Mouse (Mus musculus) bone marrow macrophage, adult 2 months (primary cell): ENCODE measurements around the gene Msh3. TPM values are rescaled to one million over a fixed set of nuclear protein-coding genes. Genes with fewer than 3 reads are reported as not detected.
A peak's percentile ranks its signal among the peaks of the same experiment; 100 is the strongest.

Experiments used
- H3K27ac ChIP-seq: 2 replicates; pipeline ENCODE4 v1.5.1; 2012; ENCODE audit warnings: low read depth, low read length; ENCODE audit not compliant: insufficient read depth
- H3K4me1 ChIP-seq: 2 replicates; pipeline ENCODE4 v1.6.1; 2012; ENCODE audit warnings: low read length; ENCODE audit not compliant: control insufficient read depth, insufficient read depth
- H3K4me3 ChIP-seq: 2 replicates; pipeline ENCODE4 v1.5.1; 2012; ENCODE audit warnings: mild to moderate bottlenecking, low read length, moderate library complexity; ENCODE audit not compliant: insufficient read depth
- CTCF ChIP-seq: IDR thresholded peaks from 2 replicates; pipeline ENCODE4 v1.5.1; 2012; ENCODE audit warnings: low read depth, mild to moderate bottlenecking, low read length, moderate library complexity
- POLR2A ChIP-seq: IDR thresholded peaks from 2 replicates; pipeline ENCODE4 v1.6.1; 2012; ENCODE audit warnings: mild to moderate bottlenecking, low read depth, low read length, borderline replicate concordance
- polyA plus RNA-seq: library from polyadenylated mRNA; stranded (reverse); fragments of >200 nt; gene quantifications from 2 replicates; pipeline ENCODE4 v1.2.4, GENCODE M21; 2012; ENCODE audit not compliant: missing spikeins, insufficient read depth, insufficient read length

The Msh3 gene
- polyA plus RNA-seq, 1 experiment = 8.5 TPM

DNA sequence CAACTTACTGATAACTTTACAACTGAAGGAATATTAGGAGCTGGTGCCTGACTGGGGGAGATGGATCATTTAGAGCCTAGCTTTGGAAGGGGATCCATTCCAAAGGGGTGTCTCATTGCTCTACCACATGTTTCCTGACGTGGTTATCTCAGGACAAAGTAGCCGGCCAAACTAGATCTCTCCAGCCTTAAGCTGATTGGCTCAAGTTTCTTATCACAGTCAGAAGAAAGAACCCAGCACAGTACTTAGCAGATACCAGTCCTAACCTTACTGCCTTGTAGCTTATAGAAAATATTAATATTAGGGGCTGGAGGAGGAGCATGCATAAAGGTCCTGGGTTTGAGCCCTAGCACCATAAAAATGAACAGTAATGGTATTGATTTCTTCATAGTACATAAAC lies 6.8 kb upstream of the Msh3 start:
- Histone ChIP-seq H3K4me1 (no peaks in the 10 kb centered on the region), H3K4me3 (no peak overlapping the region), H3K27ac (no peak overlapping the region)
- TF ChIP-seq CTCF = no peak

DNA sequence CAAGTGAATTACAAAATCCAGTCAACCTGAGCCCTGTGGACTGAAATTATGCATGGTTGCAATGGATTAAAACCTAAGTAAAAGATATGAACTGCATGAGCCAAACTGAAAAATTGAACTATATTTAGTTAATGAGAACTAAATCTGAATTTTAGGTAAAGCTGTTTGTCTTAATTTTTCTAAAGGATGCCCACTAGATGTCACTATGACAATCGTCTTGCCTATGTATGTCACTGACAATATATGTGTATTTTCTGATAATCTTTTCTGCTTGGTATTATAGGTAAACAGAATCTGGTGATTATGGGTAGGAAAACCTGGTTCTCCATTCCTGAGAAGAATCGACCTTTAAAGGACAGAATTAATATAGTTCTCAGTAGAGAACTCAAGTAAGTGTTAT lies 2.8 kb upstream of the Msh3 start:
- Histone ChIP-seq H3K4me1 (peaks cover 5% of the 10 kb centered on the region), H3K4me3 (no peak overlapping the region), H3K27ac (no peak overlapping the region)
- TF ChIP-seq POLR2A = no peak
- no peak for TF ChIP-seq CTCF

DNA sequence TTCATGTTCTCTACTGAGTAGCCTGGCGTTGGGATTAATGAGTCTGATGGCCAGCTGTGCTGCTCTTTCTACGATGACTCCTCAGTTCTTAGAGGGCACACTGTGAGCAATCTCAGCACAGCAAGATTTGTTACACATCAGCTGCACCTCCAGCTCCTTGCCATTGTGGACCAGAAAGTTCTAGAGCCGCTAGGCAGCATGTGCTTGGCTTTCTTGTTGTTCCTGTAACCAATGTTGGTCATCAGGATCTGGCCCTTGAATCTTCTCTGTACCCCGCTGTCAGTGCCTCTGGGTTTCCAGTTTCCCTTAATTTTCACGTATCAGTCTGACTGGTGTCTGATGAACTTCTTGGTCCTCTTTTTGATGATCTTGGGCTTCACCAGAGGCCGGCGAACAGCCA lies 1.6 kb upstream of the Msh3 start:
- H3K4me3 ChIP-seq = no peak overlapping the region
- TF ChIP-seq CTCF (no peak), POLR2A (no peak)
- H3K27ac ChIP-seq = no peak overlapping the region
- peaks cover 5% of the 10 kb centered on the region for H3K4me1 ChIP-seq

DNA sequence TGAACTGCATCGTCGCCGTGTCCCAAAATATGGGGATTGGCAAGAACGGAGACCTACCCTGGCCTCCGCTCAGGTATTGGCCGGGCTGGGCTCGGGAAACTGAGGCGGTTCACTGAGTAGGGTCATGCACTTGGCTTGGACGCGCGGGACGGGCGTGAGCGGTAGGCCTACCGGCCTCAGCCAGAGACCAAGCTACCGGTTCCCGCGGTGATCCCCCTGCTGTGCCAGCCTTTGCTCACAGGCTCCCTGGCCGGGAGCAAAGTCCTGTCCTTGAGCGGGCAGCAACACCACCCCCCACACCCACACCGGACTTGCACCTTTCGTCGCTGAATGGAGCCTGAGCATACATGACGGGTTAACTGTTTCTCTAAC lies 455 bp upstream of the Msh3 start:
- TF ChIP-seq CTCF (no peak), POLR2A (no peak)
- peaks cover 5% of the 10 kb centered on the region for H3K4me1 ChIP-seq
- H3K27ac ChIP-seq = no peak overlapping the region
- H3K4me3 ChIP-seq = peak overlapping the region; percentile 85

DNA sequence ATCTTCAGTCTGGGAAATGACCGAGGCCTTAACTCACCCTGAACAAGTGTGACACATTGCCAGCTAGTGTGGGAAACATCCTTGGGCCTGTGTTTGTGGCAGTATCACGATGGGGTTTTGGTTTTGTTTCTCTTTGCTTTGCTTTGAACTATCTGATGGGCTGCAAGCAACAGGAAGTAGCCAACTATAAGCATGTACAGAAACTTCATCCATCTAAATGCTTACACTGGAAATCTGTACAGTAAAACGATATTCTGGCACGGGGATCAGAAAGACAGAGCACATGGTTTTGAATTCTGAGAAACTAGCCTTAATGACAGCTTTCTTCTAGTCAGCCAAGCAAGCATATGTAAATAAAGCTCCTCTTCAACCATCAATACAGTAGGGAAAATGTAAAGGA lies 847 bp downstream of the Msh3 start:
- TF ChIP-seq CTCF (no peak), POLR2A (no peak)

DNA sequence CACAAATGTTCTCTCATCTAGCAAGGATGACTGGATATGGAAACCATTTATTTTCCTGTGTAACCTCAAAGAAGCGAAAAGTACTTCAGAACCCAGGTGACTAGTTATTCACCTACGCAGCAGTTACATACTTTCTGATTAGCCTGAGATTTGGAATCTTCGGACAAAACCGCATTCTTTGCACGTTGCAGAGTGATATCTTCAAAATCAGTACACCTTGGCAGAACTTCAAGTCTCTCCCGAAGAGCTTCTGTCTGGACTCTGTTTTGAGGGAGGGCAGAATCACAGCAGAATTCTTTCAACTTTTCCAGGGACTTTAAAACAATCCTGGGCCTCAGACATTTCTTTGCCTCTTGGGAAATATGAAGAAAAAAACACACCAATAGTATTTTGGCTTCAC lies 3.7 kb downstream of the Msh3 start:
- no peak for TF ChIP-seq POLR2A
- TF ChIP-seq CTCF = no peak
- no peak overlapping the region for H3K4me3 ChIP-seq
- H3K4me1 ChIP-seq = peaks cover 5% of the 10 kb centered on the region
- no peak overlapping the region for H3K27ac ChIP-seq

More for the DNA sequence above, 847 bp downstream of the Msh3 start:
- Histone ChIP-seq H3K4me3 (peak overlapping the region; percentile 70), H3K4me1 (peaks cover 5% of the 10 kb centered on the region), H3K27ac (peak overlapping the region; percentile 29)

DNA sequence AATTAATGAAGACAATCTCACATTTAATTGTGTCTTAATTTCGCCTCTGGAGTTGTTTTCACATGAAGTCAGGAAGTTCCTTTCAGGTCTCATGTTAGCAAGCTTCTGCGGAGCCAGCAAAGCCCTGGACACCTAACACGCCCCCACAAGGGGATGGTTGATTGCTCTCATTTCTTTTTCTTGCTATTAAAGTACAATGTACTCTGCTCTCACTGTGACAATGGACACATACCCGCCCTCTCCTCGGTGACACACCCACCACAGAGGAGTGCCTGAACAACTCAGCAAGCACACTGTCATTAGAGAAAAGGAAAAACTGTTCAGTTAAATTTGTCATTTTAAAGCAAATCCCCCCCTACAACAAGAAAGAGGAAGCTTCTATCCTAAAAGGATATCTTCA lies 8.5 kb downstream of the Msh3 start:
- H3K4me3 ChIP-seq = no peak overlapping the region
- no peak for TF ChIP-seq CTCF
- TF ChIP-seq POLR2A = no peak
- H3K27ac ChIP-seq = no peak overlapping the region
- no peaks in the 10 kb centered on the region for H3K4me1 ChIP-seq

DNA sequence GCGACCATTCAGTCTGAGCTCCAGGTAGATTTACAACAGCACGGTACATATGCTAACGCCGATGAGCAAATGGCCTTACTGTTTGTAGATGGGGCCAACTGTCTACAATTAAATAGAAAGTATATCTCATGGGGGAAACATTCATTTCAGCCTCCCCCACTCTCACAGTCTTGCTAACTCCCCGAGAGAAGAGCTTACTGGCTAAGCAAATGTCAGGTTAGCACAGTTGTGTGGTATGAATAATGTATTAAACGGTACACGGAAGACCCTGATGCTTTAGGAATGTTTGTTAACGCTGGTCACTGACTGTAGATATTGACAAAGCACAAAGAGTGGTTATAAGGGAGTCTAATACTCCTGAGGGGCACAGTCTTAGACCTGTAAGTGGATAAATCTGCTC lies 10.8 kb downstream of the Msh3 start:
- Histone ChIP-seq H3K4me1 (no peaks in the 10 kb centered on the region), H3K27ac (no peak overlapping the region), H3K4me3 (no peak overlapping the region)
- no peak for TF ChIP-seq POLR2A
- no peak for TF ChIP-seq CTCF

DNA sequence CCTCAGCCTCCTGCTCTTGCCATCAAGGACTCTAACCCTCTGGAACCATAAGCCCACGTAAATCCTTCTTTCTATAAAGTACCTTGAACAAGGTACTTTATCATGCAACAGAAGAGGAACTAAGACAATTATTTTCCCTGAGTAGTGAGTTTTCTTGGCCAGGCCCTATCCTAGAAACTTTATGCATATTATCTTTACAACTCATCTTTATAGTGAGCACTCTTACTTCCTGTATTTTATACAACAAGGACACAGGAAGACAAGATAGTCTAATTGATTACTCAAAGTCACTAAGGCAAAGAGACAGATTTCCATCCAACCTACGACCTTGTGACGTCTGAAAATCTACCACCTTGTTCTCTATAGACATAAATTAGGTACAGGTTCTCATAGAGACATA lies 15.0 kb downstream of the Msh3 start:
- H3K4me1 ChIP-seq = peaks cover 3% of the 10 kb centered on the region; the same call in 1 of the 2 replicates
- TF ChIP-seq POLR2A (no peak), CTCF (no peak)
- H3K4me3 ChIP-seq = no peak overlapping the region
- no peak overlapping the region for H3K27ac ChIP-seq

DNA sequence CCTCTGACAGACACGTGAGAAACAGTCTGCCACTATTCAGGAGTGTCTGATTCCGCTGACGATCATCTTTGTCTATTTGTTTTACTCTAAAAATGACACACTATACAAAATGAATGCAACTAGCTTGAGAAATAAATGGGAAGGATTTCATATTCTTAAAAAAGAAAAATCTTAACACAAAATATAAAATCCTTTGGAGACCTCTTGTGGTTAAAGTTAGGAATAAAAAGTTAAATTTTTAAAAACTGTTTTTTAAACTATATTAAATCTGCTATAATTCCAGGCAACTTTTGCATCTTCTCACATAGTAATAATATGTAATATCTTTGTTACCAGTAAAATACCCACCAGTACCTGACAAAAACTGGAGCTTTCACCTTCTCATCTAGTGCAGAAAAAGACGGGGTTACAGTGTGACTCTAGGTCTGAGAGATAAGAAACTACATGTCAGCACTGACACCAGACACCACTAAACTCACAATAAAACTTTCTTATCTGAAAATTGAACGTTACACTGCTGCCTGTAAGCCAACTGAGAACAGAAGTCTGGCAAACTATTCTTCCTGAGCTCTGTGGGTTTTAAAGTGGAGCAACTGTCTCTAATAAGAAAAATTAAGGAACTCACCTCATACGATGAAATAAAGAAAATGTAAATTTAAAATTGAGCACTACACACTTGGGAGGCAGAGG lies 16.9 kb downstream of the Msh3 start:
- H3K27ac ChIP-seq = no peak overlapping the region
- H3K4me3 ChIP-seq = no peak overlapping the region
- peaks cover 3% of the 10 kb centered on the region; the same call in 1 of the 2 replicates for H3K4me1 ChIP-seq
- TF ChIP-seq POLR2A (no peak), CTCF (no peak)

DNA sequence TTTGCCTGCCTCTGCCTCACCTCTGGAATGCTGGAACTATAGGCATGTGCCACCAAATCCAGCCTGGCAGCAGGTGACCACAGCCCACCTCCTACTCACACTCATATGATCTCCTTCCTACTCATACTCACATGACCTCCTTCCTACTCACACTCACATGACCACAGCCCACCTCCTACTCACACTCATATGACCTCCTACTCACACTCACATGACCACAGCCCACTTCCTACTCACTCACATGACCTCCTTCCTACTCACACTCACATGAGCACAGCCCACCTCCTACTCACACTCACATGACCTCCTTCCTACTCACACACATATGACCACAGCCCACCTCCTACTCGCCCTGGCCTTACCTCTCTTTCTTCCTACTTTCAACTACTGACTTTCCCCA lies 17.9 kb downstream of the Msh3 start:
- Histone ChIP-seq H3K4me3 (no peak overlapping the region), H3K27ac (peak overlapping the region; percentile 13; the same call in 1 of the 2 replicates)
- TF ChIP-seq CTCF (no peak), POLR2A (no peak)

More for the DNA sequence above, 17.9 kb downstream of the Msh3 start:
- peaks cover 3% of the 10 kb centered on the region; the same call in 1 of the 2 replicates for H3K4me1 ChIP-seq
